17 mouse cellular contexts compared by ENCODE assay signal in the genomic region with DNA sequence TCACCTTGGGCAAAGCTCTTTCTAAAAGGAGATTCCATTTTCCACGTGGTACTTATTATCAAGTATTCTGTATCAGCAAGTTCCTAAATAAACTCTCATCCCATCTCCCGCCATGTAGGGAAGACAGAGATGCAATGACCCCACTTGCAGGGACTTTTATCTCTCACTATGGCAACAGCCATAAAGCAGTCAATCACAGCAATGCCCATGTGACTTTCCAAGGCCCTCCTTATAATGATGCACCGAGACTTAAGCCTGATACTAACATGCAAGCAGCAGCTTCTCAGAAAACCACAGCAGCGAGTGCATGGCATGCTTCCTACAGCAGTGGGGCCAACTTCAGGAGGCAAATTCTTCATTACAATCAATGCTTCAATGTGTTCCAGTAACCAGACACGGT. TPM values are rescaled to one million over a fixed set of nuclear protein-coding genes. Genes with fewer than 3 reads are reported as not detected.
DNase-seq lines count a peak whose midpoint lies in the region; ATAC-seq and TF ChIP-seq lines count a peak whose summit lies in the region.
"Had no signal": no experiment of that assay in that cellular context is flagged by ENCODE, and none has a peak within 500 bp of the region (broad histone marks: within the 10 kb centered on the region; RNA-seq: fewer than 3 reads in every experiment).

No protein-coding gene starts in this region.

- H3K9ac ChIP-seq in forebrain, postnatal 0 days, result no peak overlapping the region
- H3K9ac ChIP-seq in heart, embryonic 15.5 days, result no peak overlapping the region
- 0 out of 2 replicates have a peak overlapping the region, but pooled peaks have one; percentile 20 for H3K9ac ChIP-seq in midbrain, embryonic 11.5 days (ENCODE audit: low read length)
- H3K9ac ChIP-seq in midbrain, embryonic 15.5 days, result no peak overlapping the region
- H3K9ac ChIP-seq: forebrain, embryonic 15.5 days; stomach, embryonic 15.5 days had no signal

- no peaks in the 10 kb centered on the region for H3K4me1 ChIP-seq in forebrain, postnatal 0 days (ENCODE audit: insufficient read depth)
- H3K4me1 ChIP-seq in forebrain, embryonic 10.5 days, result peaks cover 40% of the 10 kb centered on the region
- H3K4me1 ChIP-seq in heart, embryonic 15.5 days (replicated peaks), result peaks cover 45% of the 10 kb centered on the region
- H3K4me1 ChIP-seq in midbrain, embryonic 11.5 days (ENCODE audit: control insufficient read depth, insufficient read depth, low read length), result peaks cover 11% of the 10 kb centered on the region
- peaks cover 4% of the 10 kb centered on the region; the same call in 1 of the 2 replicates for H3K4me1 ChIP-seq in midbrain, embryonic 15.5 days

- ATAC-seq in forebrain, postnatal 0 days, result peak; percentile 34; the same call in 1 of the 2 replicates
- ATAC-seq in heart, embryonic 15.5 days (replicated peaks; ENCODE audit: insufficient number of reproducible peaks, insufficient read depth, low FRiP score, low read depth), result 0 out of 2 replicates have a peak, but pooled peaks have one; percentile 5
- ATAC-seq in midbrain, embryonic 11.5 days (ENCODE audit: low FRiP score), result 0 out of 2 replicates have a peak, but pooled peaks have one; percentile 57
- no peak; the same call in 1 of the 2 replicates for ATAC-seq in midbrain, embryonic 15.5 days (replicated peaks)
- ATAC-seq: forebrain, embryonic 15.5 days; inflammation-experienced regulatory T-cells, adult 6 months had no signal

- 54% methylated on average over 5 of the region's 5 CpGs for WGBS in forebrain, postnatal 0 days
- 85% methylated on average over 5 of the region's 5 CpGs for WGBS in forebrain, embryonic 10.5 days
- WGBS in heart, embryonic 15.5 days, result 28% methylated on average over 5 of the region's 5 CpGs
- WGBS in midbrain, embryonic 11.5 days, result 58% methylated on average over 5 of the region's 5 CpGs
- 33% methylated on average over 5 of the region's 5 CpGs for WGBS in midbrain, embryonic 15.5 days

- no peaks in the 10 kb centered on the region for H3K36me3 ChIP-seq in forebrain, postnatal 0 days (ENCODE audit: insufficient read depth)
- no peaks in the 10 kb centered on the region for H3K36me3 ChIP-seq in forebrain, embryonic 10.5 days (replicated peaks)
- H3K36me3 ChIP-seq in heart, embryonic 15.5 days, result no peaks in the 10 kb centered on the region
- no peaks in the 10 kb centered on the region for H3K36me3 ChIP-seq in midbrain, embryonic 11.5 days (ENCODE audit: control insufficient read depth, insufficient read depth, low read length)
- no peaks in the 10 kb centered on the region for H3K36me3 ChIP-seq in midbrain, embryonic 15.5 days (replicated peaks)
- H3K36me3 ChIP-seq: forebrain, embryonic 15.5 days; stomach, embryonic 15.5 days had no signal

- no peak overlapping the region for H3K4me3 ChIP-seq in forebrain, postnatal 0 days (ENCODE audit: low read depth, low read length)
- H3K4me3 ChIP-seq in forebrain, embryonic 10.5 days, result no peak overlapping the region
- no peak overlapping the region for H3K4me3 ChIP-seq in heart, embryonic 15.5 days
- no peak overlapping the region for H3K4me3 ChIP-seq in midbrain, embryonic 11.5 days (ENCODE audit: low read depth, low read length)
- no peak overlapping the region for H3K4me3 ChIP-seq in midbrain, embryonic 15.5 days
- H3K4me3 ChIP-seq: erythroblast, embryonic 14.5 days; forebrain, embryonic 15.5 days; stomach, embryonic 15.5 days had no signal

- DNase-seq in forebrain, postnatal 0 days, result no peak
- DNase-seq in forebrain, embryonic 10.5 days (ENCODE audit: extremely low spot score, low spot score), result no peak
- DNase-seq in heart, adult 8-10 months (ENCODE audit: low spot score), result no peak
- no peak for DNase-seq in midbrain, embryonic 11.5 days (ENCODE audit: low spot score, missing footprints)
- peak; percentile 42 for DNase-seq in mesoderm, embryonic 11.5 days (ENCODE audit: low read depth, low spot score)
- no peak for DNase-seq in cerebellum, adult 18-20 months
- DNase-seq: cerebellum, postnatal 14 days; embryo, embryonic 11 days; lung, postnatal 10 days; spleen, adult 18-20 months had no signal

- TF ChIP-seq CTCF in forebrain, postnatal 0 days (IDR thresholded peaks at IDR 0.05; ENCODE audit: low read depth), result no peak

- H3K27ac ChIP-seq in forebrain, postnatal 0 days (ENCODE audit: low read depth, low read length), result no peak overlapping the region
- no peak overlapping the region; the same call in 1 of the 2 replicates for H3K27ac ChIP-seq in forebrain, embryonic 10.5 days
- peak overlapping the region; percentile 77 for H3K27ac ChIP-seq in heart, embryonic 15.5 days
- no peak overlapping the region for H3K27ac ChIP-seq in midbrain, embryonic 11.5 days (ENCODE audit: low read depth, low read length)
- H3K27ac ChIP-seq in midbrain, embryonic 15.5 days, result no peak overlapping the region
- H3K27ac ChIP-seq: forebrain, embryonic 15.5 days; stomach, embryonic 15.5 days had no signal

- no peaks in the 10 kb centered on the region for H3K27me3 ChIP-seq in forebrain, postnatal 0 days (ENCODE audit: insufficient read depth, low read length)
- no peaks in the 10 kb centered on the region for H3K27me3 ChIP-seq in forebrain, embryonic 10.5 days (ENCODE audit: poor library complexity, severe bottlenecking)
- no peaks in the 10 kb centered on the region for H3K27me3 ChIP-seq in heart, embryonic 15.5 days
- H3K27me3 ChIP-seq in midbrain, embryonic 11.5 days (ENCODE audit: control insufficient read depth, insufficient read depth, low read length), result no peaks in the 10 kb centered on the region
- no peaks in the 10 kb centered on the region for H3K27me3 ChIP-seq in midbrain, embryonic 15.5 days (replicated peaks)
- H3K27me3 ChIP-seq: CH12.LX; forebrain, embryonic 15.5 days; stomach, embryonic 15.5 days had no signal

- H3K4me2 ChIP-seq in forebrain, postnatal 0 days (ENCODE audit: low read depth), result no peak overlapping the region
- peak overlapping the region; percentile 14; the same call in 1 of the 2 replicates for H3K4me2 ChIP-seq in heart, embryonic 15.5 days
- no peak overlapping the region for H3K4me2 ChIP-seq in midbrain, embryonic 11.5 days
- H3K4me2 ChIP-seq in midbrain, embryonic 15.5 days, result no peak overlapping the region
- H3K4me2 ChIP-seq: forebrain, embryonic 15.5 days; stomach, embryonic 15.5 days had no signal

- no peaks in the 10 kb centered on the region for H3K9me3 ChIP-seq in forebrain, postnatal 0 days (ENCODE audit: low read length)
- no peaks in the 10 kb centered on the region for H3K9me3 ChIP-seq in forebrain, embryonic 10.5 days
- H3K9me3 ChIP-seq in heart, embryonic 15.5 days (replicated peaks), result no peaks in the 10 kb centered on the region
- H3K9me3 ChIP-seq in midbrain, embryonic 11.5 days (ENCODE audit: control insufficient read depth, low read length), result no peaks in the 10 kb centered on the region
- no peaks in the 10 kb centered on the region for H3K9me3 ChIP-seq in midbrain, embryonic 15.5 days
- H3K9me3 ChIP-seq: forebrain, embryonic 15.5 days; stomach, embryonic 15.5 days had no signal

RNA-seq across cellular contexts. Expression of a gene that starts 39.7 kb away (rescaled TPM):
- 25.2 and 42.4 TPM in 2 replicates for total RNA-seq in forebrain, postnatal 0 days (2014; rRNA removed)
- polyA plus RNA-seq in forebrain, postnatal 0 days (2015; fragmentation: Nextera tagmentation; extraction: Ambion mirVana), result 9.7 and 9.8 TPM in 2 replicates
- polyA plus RNA-seq in forebrain, embryonic 10.5 days (2016; fragmentation: Nextera tagmentation; extraction: Ambion mirVana), result 23.3 and 24.1 TPM in 2 replicates
- polyA plus RNA-seq in heart, embryonic 15.5 days (2015; fragmentation: Nextera tagmentation; extraction: Ambion mirVana), result 74.3 and 85.4 TPM in 2 replicates
- 100 to 1,000 TPM in 2 of 4 experiments, 10 to 100 TPM in 2; 83.2 to 109 (median 98.8) TPM for total RNA-seq in heart, adult 8-10 months (2022)
- 24.6 and 26.5 TPM in 2 replicates for polyA plus RNA-seq in midbrain, embryonic 11.5 days (2014; fragmentation: Nextera tagmentation; extraction: Ambion mirVana)
- polyA plus RNA-seq in midbrain, embryonic 15.5 days (2015; fragmentation: Nextera tagmentation; extraction: Ambion mirVana), result 15.9 and 16.0 TPM in 2 replicates
